Mouse (Mus musculus) testis, postnatal 14 days (tissue): ENCODE results near the gene Gm16181.

Experiments
- DNase-seq: peaks from one replicate; pipeline ENCODE4 v3.0.0; 2021; ENCODE audit warnings: low spot score

Gm16181 gene

DNA sequence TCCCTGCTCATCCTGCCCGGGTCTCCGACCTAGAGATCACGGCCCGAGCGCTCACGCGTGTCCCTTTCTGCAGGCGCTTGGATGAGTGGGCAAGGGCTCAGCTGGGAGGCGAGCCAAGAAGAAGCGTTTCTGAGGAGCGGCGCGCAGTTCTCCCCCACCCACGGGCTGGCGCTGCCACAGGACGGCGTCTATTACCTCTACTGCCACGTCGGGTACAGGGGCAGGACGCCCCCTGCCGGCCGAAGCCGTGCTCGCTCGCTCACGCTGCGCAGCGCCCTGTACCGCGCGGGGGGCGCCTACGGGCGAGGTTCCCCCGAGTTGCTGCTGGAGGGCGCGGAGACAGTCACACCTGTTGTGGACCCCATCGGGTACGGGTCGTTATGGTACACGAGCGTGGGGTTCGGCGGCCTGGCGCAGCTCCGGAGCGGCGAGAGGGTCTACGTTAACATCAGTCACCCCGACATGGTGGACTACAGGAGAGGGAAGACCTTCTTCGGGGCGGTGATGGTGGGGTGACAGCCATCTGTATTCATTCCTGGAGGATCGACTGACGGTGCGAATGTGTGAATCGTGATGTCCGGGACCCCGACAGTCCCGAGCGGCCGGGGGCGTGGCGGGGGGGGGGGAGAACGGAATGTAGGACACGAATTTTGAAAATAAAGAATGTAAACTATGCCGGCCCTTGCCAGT lies 24.9 kb upstream of the Gm16181 start:
- DNase-seq: peak; percentile 85

DNA sequence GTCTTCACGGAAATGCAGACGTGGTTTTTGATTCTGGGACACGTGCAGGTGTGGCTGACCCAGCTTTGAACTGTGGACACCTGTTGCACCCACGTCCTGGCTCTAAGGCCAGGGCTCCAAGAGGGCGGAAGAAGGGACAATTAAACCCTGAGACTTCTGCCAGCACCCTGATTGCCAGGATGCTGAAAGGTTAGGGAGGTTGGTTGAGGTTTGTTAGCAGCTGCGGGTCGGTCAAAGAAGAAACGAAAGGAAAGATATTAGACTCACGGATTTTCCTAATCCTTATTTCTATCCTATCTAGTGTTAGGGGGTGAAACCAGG lies 24.4 kb upstream of the Gm16181 start:
- no peak for DNase-seq

GRCm38 (mm10) chr17:35197126-35197525 lies 23.5 kb upstream of the Gm16181 start:
- DNase-seq: no peak

DNA sequence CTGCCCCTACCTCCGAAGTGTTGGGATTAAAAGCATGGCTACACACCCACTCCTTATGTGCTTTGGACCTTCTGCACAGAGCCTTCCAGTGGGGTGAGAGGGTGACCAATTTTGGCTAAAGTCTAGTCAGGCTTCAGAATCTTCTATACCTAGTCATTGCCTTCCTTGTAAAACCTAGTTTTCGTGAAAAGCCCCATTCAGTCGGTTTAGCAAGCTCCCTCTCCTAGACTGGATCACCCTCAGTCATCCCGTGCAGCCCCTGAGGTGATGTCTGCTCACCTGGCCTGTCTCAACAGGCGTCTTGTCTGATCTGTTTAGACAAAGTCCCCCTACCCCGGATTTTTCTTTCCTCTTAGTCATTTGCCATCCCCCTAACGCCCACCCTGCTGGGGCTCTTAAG lies 22.6 kb upstream of the Gm16181 start:
- DNase-seq: no peak

DNA sequence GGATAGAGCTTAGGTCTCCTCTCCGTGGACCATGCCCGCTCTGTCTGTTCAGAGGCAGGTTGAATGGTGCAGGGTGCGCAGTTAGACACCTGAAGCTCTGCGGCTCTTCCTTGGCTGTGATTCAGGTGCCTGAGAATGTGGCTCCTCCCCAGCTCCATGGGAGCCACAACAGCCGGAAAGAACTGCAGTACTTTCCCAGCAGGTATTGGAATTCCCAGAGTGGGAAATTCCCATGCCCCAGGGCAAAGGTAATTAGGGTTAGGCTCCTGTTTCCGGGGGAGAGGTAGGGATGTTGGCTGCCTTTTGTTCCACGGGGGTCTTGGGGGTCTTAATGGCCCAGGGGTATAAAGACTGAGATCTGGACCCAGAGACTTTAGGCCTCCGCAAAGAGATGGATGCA lies 21.7 kb upstream of the Gm16181 start:
- DNase-seq: no peak

DNA sequence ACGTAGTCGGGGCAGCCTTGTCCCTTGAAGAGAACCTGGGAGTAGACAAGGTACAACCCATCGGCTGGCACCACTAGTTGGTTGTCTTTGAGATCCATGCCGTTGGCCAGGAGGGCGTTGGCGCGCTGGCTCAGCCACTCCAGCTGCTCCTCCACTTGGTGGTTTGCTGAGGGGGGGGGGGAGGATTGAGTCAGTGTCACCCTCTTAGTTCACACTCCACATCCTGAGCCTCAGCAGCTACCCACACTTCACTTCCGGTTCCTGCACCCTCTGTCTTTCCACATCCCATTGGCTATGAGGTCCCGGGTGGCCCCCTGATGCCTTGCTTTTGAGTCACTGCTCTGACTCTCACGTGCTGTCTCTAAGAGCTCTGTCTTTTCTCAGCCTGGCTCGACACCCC lies 20.2 kb upstream of the Gm16181 start:
- DNase-seq: no peak

- DNase-seq: no peak
These were observed 19.5 kb upstream of the Gm16181 start for GRCm38 (mm10) chr17:35201128-35201527.

- DNase-seq: no peak
These were observed 18.8 kb upstream of the Gm16181 start, which contains the start of gene Tnf for GRCm38 (mm10) chr17:35201787-35202186. Tnf (minus strand) TSS chr17:35202007.

- DNase-seq: no peak
These were observed 18.2 kb upstream of the Gm16181 start for GRCm38 (mm10) chr17:35202442-35202841.

DNA sequence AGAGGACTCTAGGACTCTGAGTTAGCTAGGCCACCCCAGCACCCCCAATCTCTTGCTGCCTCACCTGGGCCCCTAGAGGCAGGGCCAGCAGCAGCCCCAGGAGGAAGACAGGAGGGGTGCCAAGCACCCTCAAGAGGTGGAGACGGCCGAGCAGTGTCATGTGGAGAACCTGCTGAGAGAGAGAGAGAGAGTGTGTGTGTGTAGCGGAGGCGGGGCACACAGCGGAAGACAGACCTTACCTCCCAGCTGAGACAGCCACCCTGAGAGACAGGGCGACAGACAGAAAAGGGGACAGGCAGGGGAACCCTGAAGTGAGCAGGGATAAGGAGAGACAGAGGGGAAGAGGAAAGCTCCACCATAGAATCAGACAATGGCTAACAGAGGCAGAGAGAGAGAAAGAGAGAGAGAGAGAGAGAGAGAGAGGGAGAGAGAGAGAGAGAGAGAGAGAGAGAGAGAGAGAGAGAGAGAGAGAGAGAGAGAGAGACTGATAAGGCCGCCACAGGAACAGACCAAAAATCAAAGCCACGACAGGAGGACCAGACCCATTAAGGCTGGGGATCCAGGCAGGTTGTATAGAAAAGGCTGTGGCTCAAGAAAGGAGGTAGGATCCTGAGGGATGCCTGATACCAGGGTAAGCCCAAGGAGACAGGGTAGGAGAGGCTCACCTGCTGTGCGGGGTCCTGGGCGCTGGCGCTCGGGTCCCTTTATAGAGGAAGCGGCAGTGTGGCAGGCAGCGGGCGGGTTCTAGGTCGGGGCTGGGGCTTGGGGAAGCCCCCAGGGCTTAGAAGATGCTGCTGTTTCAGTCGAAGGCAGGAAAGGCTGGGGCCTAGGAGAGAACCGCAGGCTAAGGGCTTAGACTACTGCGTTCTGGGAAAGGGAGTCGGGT lies 15.9 kb upstream of the Gm16181 start, which contains the start of gene Lta:
Gene Lta, minus strand, starts transcription at position 858 of the 886 bp plus-strand sequence.
- DNase-seq: no peak

- no peak for DNase-seq
These were observed 15.3 kb upstream of the Gm16181 start for GRCm38 (mm10) chr17:35205380-35205769.

DNA sequence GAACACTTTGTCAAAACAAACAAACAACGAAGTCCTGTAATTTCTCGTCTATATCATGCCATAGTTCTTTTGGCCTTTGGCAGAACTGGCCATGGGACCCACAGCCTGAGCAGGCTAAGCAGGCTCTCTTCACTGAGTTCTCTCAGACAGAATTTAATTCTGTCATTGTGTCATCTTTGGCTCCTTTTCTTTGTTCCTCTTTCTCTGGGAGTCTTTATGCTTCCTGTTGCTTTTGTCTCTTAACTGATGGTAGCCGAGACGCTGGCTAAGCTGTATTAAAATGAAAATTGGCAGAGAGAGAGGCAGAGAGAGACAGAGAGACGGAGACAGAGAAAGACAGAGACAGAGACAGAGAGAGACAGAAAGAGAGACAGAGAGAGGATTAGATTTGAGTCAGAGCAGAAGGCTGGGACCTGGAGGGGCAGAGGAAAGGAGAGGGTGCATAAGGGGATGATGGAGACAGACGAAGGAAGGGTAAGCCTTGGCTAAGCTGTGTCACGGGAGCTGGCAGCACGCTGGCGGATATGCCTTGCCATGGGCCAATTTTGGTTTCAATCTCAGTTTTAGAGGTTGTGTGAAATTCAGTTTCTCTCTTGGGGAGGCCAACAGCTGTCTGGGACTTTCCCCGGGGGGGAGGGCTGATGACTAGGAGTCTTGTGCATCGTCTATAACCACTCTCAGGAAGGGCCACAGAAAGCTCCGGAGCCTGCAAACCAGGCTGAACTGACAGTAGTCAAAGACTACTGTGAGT lies 10.7 kb upstream of the Gm16181 start:
- DNase-seq: no peak

- no peak for DNase-seq
These were observed 10.0 kb upstream of the Gm16181 start for GRCm38 (mm10) chr17:35210593-35210992.

DNA sequence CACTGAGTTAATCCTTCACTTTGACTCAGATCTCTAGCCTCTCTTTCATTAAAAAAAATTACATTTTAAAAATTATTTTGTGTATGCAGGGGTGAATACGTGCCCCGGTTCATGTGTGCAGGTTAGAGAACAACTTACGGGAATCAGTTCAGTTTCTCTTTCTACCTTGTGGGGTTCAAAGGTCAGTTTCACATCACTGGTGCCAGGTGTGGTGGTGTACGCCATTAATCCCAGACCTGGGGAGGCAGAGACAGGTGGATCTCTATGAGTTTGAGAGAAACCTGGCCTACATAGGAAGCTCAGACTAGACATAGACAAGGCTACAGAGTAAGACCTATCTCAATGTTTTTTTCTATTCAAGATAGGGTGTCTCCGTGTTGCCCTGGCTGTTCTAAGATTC lies 7.6 kb upstream of the Gm16181 start:
- no peak for DNase-seq

DNA sequence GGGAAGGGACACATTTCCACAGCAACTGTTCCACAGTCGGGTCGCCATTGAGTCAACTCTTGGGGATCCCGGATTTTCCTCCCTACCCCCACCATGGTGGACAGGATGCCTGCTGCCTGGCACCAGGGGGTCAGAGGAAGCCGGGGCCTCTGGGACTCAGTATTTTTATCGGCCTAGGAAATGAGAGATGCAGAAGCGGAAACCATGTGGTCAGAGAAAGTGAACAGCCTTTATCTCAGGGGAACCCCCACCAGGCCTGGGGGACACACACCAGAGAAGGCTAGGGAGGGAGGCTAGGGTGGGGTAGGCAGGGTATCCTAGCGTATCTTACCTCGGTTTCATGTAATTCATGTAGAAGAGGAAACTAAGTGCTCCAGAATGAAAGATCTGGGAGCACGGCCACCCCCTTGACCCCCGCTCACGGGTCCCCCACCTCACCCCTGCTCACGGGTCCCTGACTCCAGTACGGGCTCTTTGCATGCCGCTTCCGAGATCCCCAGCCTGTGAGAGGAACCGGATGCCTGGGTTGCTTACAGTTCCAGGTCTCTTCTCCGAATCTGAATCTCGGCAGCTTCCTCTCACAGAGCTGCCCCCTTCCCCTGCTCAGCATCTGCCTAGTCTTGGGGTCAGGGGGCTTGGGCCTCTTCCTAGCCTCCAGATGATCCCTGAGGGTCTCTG lies 2.0 kb upstream of the Gm16181 start:
- DNase-seq: no peak

DNA sequence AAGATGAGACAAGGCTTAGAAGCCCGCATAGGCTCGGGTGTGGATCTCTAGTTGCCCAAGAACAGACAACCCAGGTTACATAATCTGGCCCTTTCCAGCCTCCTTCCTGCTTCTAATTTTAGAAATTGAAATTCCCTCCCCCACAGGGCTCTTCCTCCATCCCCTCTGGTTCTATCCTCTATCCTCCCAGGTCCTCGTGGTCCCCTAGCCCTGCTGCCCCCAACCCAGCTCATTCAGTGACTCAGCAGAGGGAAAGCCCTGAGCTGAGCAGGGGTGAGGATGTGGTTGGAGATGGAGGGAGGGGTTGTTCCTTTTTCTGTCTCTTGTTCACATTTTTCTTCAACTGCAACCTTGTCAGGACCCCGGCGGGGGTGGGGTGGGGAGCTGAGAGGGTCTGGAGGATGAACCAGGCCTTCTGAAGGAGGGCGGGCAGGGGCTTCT lies 1.0 kb upstream of the Gm16181 start:
- no peak for DNase-seq

DNA sequence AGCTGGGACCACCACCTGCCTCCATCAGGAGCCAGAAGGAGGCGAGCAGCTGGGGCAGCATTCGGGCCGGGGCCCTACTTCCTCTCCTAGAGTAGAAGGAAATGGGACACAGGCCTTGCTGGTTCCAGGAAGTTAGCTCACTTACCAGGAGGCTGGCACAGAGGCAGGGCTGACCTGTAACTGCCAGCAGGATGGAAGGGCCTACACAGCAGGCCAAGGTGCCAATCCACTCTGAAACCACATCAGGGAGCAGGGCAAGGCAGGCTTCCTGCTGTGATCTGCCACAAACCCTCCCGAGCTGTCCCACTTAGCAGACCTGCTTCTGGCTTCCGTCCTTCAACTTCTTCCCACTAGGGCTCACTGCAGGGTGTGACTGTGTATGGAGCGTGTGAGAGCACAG lies 1.7 kb downstream of the Gm16181 start:
- no peak for DNase-seq

DNA sequence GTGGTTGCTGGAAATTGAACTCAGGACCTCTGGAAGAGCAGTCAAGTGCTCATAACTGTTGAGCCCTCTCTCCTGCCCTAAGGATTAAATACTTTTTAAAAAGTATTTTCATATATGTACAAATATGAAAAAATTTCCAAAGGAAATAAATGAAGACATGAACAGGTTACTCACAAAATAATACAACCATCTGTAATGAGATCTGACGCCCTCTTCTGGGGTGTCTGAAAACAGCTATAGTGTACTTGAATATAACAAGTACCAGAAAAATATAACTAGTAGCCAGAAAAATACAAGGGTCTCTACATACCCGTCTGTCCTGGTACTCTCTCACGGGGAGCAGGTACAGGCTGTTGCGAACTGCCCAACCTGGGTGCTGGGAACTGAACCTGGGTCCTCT lies 4.0 kb downstream of the Gm16181 start:
- no peak for DNase-seq

DNA sequence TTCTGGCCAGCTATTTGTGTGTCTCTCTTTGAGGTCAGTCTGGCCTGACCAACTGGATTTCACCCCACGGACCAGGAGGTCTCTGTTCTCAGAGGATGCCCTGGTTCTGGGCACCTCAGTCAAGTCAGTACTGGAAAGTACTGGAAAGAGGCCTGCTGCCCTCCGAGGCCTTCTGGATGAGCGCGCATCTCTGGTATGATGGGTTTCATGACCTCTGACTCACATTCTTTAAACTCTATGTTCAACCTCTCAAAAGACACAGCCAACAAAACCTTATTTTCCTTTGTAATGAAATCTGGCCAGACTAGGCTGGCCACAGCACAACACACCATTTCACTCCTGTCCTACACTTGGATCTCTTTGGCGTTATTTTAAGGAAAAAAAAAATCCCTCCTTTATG lies 4.8 kb downstream of the Gm16181 start:
- no peak for DNase-seq

- no peak for DNase-seq
These were observed 6.0 kb downstream of the Gm16181 start for GRCm38 (mm10) chr17:35226561-35227046.

- no peak for DNase-seq
These were observed 10.4 kb downstream of the Gm16181 start for GRCm38 (mm10) chr17:35231022-35231421.

- peak; percentile 65 for DNase-seq
These were observed 11.4 kb downstream of the Gm16181 start for GRCm38 (mm10) chr17:35232043-35232442.
